Mouse (Mus musculus): ENCODE measurements around the gene Cd151. TPM values are rescaled to one million over a fixed set of nuclear protein-coding genes. Genes with fewer than 3 reads are reported as not detected.
A peak's percentile ranks its signal among the peaks of the same experiment; 100 is the strongest.

Gene Cd151
- total and polyA plus RNA-seq, 2 experiments from 2014 or later = 12.4 to 55.8 TPM

DNA sequence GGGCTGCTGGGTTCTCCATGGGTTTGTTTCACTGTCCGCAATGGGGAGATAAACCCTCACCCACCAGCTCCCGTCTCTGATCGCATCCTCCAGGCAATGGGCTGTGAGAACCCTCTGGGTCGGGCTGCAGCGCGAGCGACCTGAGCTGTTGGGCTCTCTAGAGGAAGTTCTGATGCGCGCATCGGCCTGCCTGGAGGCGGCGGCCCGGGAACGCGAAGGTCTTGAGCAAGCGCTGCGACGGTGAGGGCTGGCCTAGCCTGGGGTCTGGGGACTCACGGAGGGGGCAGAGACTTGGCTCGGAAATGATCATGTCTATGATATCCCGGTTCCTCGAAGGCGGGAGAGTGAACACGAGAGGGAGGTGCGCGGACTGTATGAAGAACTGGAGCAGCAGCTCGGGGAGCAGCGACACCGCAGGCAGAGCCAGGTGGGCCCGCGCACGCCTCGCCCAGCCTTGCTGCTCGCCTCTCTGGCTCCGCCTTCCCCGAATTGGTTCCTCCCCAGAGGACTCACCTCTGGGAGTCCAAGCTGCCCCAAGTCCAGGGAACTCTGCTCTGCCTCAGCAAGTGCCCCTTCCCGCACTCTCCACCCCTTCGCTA lies 2.5 kb upstream of the Cd151 start:
- peaks cover 8% of the 10 kb centered on the region for H3K36me3 ChIP-seq (ENCODE audit: insufficient read depth)
- H3K9me3 ChIP-seq (ENCODE audit: low read length) = no peaks in the 10 kb centered on the region
- H3K4me1 ChIP-seq (ENCODE audit: insufficient read depth) = peaks cover 19% of the 10 kb centered on the region; the same call in 1 of the 2 replicates
- no peak for DNase-seq
- H3K4me2 ChIP-seq (ENCODE audit: low read depth) = peak overlapping the region; percentile 24
- H3K9ac ChIP-seq = no peak overlapping the region
- no peak for TF ChIP-seq CTCF (IDR thresholded peaks at IDR 0.05; ENCODE audit: low read depth)
- 8% methylated on average over 38 of the region's 38 CpGs for WGBS
- H3K27me3 ChIP-seq (ENCODE audit: insufficient read depth, low read length) = peaks cover 48% of the 10 kb centered on the region
- ATAC-seq = no peak
- H3K4me3 ChIP-seq (ENCODE audit: low read depth, low read length) = peak overlapping the region; percentile 16
- no peak overlapping the region for H3K27ac ChIP-seq (ENCODE audit: low read depth, low read length)

DNA sequence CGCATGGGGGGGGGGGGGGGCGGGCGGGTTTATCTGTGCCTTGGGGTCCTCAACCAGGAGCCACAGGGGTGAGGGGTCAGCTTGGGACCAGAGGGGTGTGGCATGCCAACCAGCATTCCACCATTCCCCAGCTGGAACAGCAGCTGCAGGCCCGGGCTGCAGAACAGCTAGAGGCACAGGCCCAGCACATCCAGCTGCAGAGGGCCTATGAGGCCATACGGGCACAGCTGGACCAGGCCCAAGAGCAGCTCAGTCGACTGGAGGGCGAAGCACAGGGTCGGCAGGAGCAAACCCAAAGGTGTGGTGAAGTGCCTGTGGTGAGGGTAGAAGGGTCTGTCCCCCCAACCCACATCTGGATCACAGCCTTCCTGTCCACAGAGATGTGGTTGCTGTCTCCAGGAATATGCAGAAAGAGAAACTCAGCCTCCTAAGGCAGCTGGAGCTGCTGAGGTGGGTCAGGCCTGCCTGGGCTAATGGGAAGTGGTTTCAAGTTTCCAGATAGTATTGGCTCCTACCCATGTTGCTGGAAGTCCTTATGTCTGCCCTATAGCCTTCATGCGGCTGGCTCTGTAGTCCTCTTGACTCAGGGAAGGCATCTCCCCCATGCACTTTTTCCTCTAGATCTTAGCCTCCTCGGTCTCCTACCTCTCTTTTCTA lies 1.7 kb upstream of the Cd151 start:
- Histone ChIP-seq H3K4me2 (ENCODE audit: low read depth) (peak overlapping the region; percentile 24; the same call in 1 of the 2 replicates), H3K27ac (ENCODE audit: low read depth, low read length) (no peak overlapping the region), H3K9me3 (ENCODE audit: low read length) (no peaks in the 10 kb centered on the region), H3K36me3 (ENCODE audit: insufficient read depth) (peaks cover 10% of the 10 kb centered on the region), H3K27me3 (ENCODE audit: insufficient read depth, low read length) (peaks cover 48% of the 10 kb centered on the region), H3K4me3 (ENCODE audit: low read depth, low read length) (no peak overlapping the region), H3K4me1 (ENCODE audit: insufficient read depth) (peaks cover 19% of the 10 kb centered on the region; the same call in 1 of the 2 replicates), H3K9ac (0 out of 2 replicates have a peak overlapping the region, but pooled peaks have one; percentile 3)
- no peak for TF ChIP-seq CTCF (IDR thresholded peaks at IDR 0.05; ENCODE audit: low read depth)
- ATAC-seq = no peak
- WGBS = 47% methylated on average over 8 of the region's 10 CpGs
- no peak for DNase-seq

DNA sequence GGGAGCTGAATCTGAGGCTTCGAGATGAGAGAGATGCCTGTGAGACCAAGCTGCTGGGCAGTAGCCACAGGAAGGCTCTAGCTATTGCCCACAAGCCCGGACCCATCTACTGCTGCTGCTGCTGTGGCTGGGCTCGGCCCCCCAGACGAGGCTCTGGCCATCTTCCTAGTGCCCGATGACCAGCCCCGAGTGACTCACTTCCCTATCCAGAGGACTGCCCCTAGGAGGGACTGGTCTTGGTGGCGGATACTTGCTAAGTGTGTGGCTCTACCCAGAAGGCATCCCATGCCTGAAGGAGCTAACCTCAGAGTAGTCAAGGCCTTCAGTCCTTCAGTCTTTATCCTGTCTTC lies 1.2 kb upstream of the Cd151 start:
- ATAC-seq = no peak
- Histone ChIP-seq H3K9ac (no peak overlapping the region), H3K4me3 (ENCODE audit: low read depth, low read length) (no peak overlapping the region), H3K4me2 (ENCODE audit: low read depth) (no peak overlapping the region), H3K9me3 (ENCODE audit: low read length) (no peaks in the 10 kb centered on the region), H3K27me3 (ENCODE audit: insufficient read depth, low read length) (peaks cover 43% of the 10 kb centered on the region), H3K4me1 (ENCODE audit: insufficient read depth) (peaks cover 19% of the 10 kb centered on the region; the same call in 1 of the 2 replicates), H3K27ac (ENCODE audit: low read depth, low read length) (no peak overlapping the region), H3K36me3 (ENCODE audit: insufficient read depth) (peaks cover 14% of the 10 kb centered on the region)
- WGBS = 77% methylated on average over 7 of the region's 7 CpGs
- TF ChIP-seq CTCF (IDR thresholded peaks at IDR 0.05; ENCODE audit: low read depth) = no peak
- no peak for DNase-seq

DNA sequence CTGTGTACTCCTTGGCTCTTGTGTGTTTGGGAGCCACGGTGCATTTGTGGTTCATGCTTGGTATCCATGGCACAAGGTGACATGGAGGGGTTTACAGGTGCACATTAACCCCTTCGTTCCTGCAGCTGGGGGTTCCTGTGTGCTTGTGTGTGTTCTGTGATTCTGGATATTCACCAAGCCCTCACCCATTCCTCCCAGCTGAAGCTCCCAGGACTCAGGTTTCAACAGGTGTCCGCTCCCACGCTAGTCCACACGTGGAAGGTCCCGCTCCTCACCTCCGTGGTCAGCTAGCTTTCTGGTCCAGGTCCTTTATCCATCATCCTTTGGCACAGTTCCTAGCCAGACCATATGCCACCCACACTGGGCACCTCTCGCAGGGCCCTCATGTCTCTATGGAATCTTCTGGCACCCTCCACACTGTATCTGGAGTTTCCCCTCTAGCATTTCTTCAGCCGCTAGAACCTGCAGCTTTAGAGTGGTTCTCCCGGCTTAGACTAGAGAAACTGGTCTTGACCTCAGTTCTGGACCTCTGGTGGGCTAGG lies 514 bp upstream of the Cd151 start:
- H3K36me3 ChIP-seq (ENCODE audit: insufficient read depth) = peaks cover 19% of the 10 kb centered on the region
- H3K4me3 ChIP-seq (ENCODE audit: low read depth, low read length) = peak overlapping the region; percentile 62
- peaks cover 19% of the 10 kb centered on the region; the same call in 1 of the 2 replicates for H3K4me1 ChIP-seq (ENCODE audit: insufficient read depth)
- peak overlapping the region; percentile 69 for H3K9ac ChIP-seq
- peaks cover 36% of the 10 kb centered on the region for H3K27me3 ChIP-seq (ENCODE audit: insufficient read depth, low read length)
- no peak overlapping the region for H3K27ac ChIP-seq (ENCODE audit: low read depth, low read length)
- no peak for DNase-seq
- no peak for ATAC-seq
- H3K9me3 ChIP-seq (ENCODE audit: low read length) = no peaks in the 10 kb centered on the region
- H3K4me2 ChIP-seq (ENCODE audit: low read depth) = peak overlapping the region; percentile 72
- TF ChIP-seq CTCF (IDR thresholded peaks at IDR 0.05; ENCODE audit: low read depth) = no peak
- WGBS = 60% methylated on average over 10 of the region's 10 CpGs

DNA sequence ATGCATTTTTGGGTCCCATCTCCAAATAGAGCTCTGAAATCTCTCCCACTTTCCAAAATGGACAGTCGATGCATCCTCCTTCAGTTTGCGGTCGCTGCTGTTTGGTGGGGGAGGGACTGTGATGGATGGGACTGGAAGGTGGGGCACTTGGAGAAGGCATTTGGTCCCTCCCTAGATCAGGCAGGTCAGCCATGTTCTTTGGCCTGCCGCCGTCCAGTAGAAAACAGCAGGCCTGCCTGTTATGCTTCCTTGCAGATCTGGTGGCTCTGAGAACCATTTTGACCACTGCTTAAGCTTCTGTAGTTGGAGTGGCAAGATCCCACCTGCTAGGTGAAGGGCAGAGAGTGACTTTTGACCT lies 951 bp downstream of the Cd151 start:
- 21% methylated on average over 5 of the region's 5 CpGs for WGBS
- H3K27me3 ChIP-seq (ENCODE audit: insufficient read depth, low read length) = peaks cover 25% of the 10 kb centered on the region
- ATAC-seq = peak; percentile 14; the same call in 1 of the 2 replicates

DNA sequence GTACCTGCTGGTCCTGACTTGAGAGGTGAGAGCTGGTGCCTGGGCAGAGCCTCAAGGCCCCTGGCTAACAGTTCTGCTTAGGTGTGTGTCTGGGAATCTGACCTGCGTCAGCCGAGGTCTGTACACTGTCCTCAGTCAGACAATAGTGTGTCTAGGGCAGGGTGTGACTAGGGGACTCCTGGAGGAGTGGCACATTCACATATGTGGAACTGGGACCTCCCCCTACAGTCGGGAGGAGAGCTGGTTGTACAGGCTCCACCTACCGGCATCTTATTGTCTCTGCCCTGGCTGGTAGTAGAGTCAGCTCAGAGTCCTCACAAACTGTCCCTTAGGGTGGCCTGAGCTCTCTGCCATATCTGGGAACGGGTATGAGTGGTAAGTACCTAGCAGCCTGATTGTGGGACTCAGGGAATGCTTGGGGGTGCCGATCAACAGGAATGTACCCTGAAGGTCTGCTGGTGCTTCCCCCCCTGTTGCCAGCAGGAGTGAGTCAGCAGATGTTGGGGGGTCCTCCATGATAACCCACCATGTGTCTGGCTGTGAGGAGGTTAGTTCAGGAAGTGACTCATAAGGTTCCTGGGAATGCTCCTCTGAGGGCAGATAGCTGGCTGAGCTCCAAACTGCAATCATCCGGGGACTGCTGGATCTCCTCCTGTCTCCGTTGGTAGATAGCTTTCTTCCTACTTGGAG lies 1.5 kb downstream of the Cd151 start:
- peak overlapping the region; percentile 62 for H3K4me3 ChIP-seq (ENCODE audit: low read depth, low read length)
- peak; percentile 59 for TF ChIP-seq CTCF (IDR thresholded peaks at IDR 0.05; ENCODE audit: low read depth)
- 8% methylated on average over 8 of the region's 8 CpGs for WGBS
- ATAC-seq (peak; percentile 84), DNase-seq (peak; percentile 82)
- H3K4me1 ChIP-seq (ENCODE audit: insufficient read depth) = peaks cover 20% of the 10 kb centered on the region; the same call in 1 of the 2 replicates
- peaks cover 23% of the 10 kb centered on the region for H3K36me3 ChIP-seq (ENCODE audit: insufficient read depth)
- peak overlapping the region; percentile 69 for H3K9ac ChIP-seq
- H3K27me3 ChIP-seq (ENCODE audit: insufficient read depth, low read length) = peaks cover 25% of the 10 kb centered on the region
- no peaks in the 10 kb centered on the region for H3K9me3 ChIP-seq (ENCODE audit: low read length)
- H3K4me2 ChIP-seq (ENCODE audit: low read depth) = peak overlapping the region; percentile 72
- H3K27ac ChIP-seq (ENCODE audit: low read depth, low read length) = peak overlapping the region; percentile 84

More for the DNA sequence above, 951 bp downstream of the Cd151 start:
- Histone ChIP-seq H3K4me3 (ENCODE audit: low read depth, low read length) (peak overlapping the region; percentile 62), H3K4me1 (ENCODE audit: insufficient read depth) (peaks cover 19% of the 10 kb centered on the region; the same call in 1 of the 2 replicates), H3K9ac (peak overlapping the region; percentile 69), H3K4me2 (ENCODE audit: low read depth) (peak overlapping the region; percentile 72), H3K9me3 (ENCODE audit: low read length) (no peaks in the 10 kb centered on the region), H3K27ac (ENCODE audit: low read depth, low read length) (peak overlapping the region; percentile 84), H3K36me3 (ENCODE audit: insufficient read depth) (peaks cover 23% of the 10 kb centered on the region)
- TF ChIP-seq CTCF (IDR thresholded peaks at IDR 0.05; ENCODE audit: low read depth) = no peak
- no peak for DNase-seq
